Mouse (Mus musculus): Measurements from ENCODE around the gene Crtc2. TPM values are rescaled to one million over a fixed set of nuclear protein-coding genes. Genes with fewer than 3 reads are reported as not detected.

Gene Crtc2
- polyA plus RNA-seq, 2 experiments: 17.5 to 71.8 TPM

- no peak for ATAC-seq (ENCODE audit: low FRiP score, low read depth)
- DNase-seq (ENCODE audit: low spot score): no peak
- Histone ChIP-seq H3K27me3 (ENCODE audit: control insufficient read depth, insufficient read depth, low read length) (no peaks in the 10 kb centered on the region), H3K9ac (ENCODE audit: low read depth, low read length, severe bottlenecking) (no peak overlapping the region), H3K9me3 (ENCODE audit: control insufficient read depth, low read length) (no peaks in the 10 kb centered on the region), H3K36me3 (ENCODE audit: control insufficient read depth, insufficient read depth, low read length) (peaks cover 73% of the 10 kb centered on the region), H3K4me1 (ENCODE audit: control insufficient read depth, insufficient read depth, low read length) (no peaks in the 10 kb centered on the region), H3K4me2 (replicated peaks; ENCODE audit: low read depth, low read length, severe bottlenecking) (no peak overlapping the region), H3K27ac (replicated peaks; ENCODE audit: low read depth, low read length) (no peak overlapping the region), H3K4me3 (replicated peaks; ENCODE audit: low read length) (no peak overlapping the region)
- TF ChIP-seq POLR2A (IDR thresholded peaks at IDR 0.05; ENCODE audit: borderline replicate concordance, extremely low read depth, insufficient read depth, insufficient read length): no peak
- WGBS: 41% methylated on average over 16 of the region's 16 CpGs
These were observed 22.9 kb downstream of the Crtc2 start for GRCm38 (mm10) chr3:90276858-90277257.

- Histone ChIP-seq H3K4me1 (ENCODE audit: control insufficient read depth, insufficient read depth, low read length) (no peaks in the 10 kb centered on the region), H3K4me3 (replicated peaks; ENCODE audit: low read length) (no peak overlapping the region), H3K9ac (ENCODE audit: low read depth, low read length, severe bottlenecking) (no peak overlapping the region), H3K27me3 (ENCODE audit: control insufficient read depth, insufficient read depth, low read length) (no peaks in the 10 kb centered on the region), H3K9me3 (ENCODE audit: control insufficient read depth, low read length) (no peaks in the 10 kb centered on the region), H3K27ac (replicated peaks; ENCODE audit: low read depth, low read length) (no peak overlapping the region), H3K4me2 (replicated peaks; ENCODE audit: low read depth, low read length, severe bottlenecking) (no peak overlapping the region), H3K36me3 (ENCODE audit: control insufficient read depth, insufficient read depth, low read length) (peaks cover 63% of the 10 kb centered on the region)
- DNase-seq (ENCODE audit: low spot score): no peak
- WGBS: 93% methylated on average over 9 of the region's 9 CpGs
- TF ChIP-seq POLR2A (IDR thresholded peaks at IDR 0.05; ENCODE audit: borderline replicate concordance, extremely low read depth, insufficient read depth, insufficient read length): no peak
- no peak for ATAC-seq (ENCODE audit: low FRiP score, low read depth)
These were observed 23.8 kb downstream of the Crtc2 start for GRCm38 (mm10) chr3:90277793-90278192.

GRCm38 (mm10) chr3:90278211-90278610 is 24.2 kb downstream of the Crtc2 start:
- no peak for DNase-seq (ENCODE audit: low spot score)
- Histone ChIP-seq H3K4me3 (replicated peaks; ENCODE audit: low read length) (no peak overlapping the region), H3K27ac (replicated peaks; ENCODE audit: low read depth, low read length) (no peak overlapping the region), H3K9me3 (ENCODE audit: control insufficient read depth, low read length) (no peaks in the 10 kb centered on the region), H3K4me2 (replicated peaks; ENCODE audit: low read depth, low read length, severe bottlenecking) (no peak overlapping the region), H3K9ac (ENCODE audit: low read depth, low read length, severe bottlenecking) (no peak overlapping the region), H3K27me3 (ENCODE audit: control insufficient read depth, insufficient read depth, low read length) (no peaks in the 10 kb centered on the region), H3K36me3 (ENCODE audit: control insufficient read depth, insufficient read depth, low read length) (peaks cover 60% of the 10 kb centered on the region), H3K4me1 (ENCODE audit: control insufficient read depth, insufficient read depth, low read length) (no peaks in the 10 kb centered on the region)
- no peak for ATAC-seq (ENCODE audit: low FRiP score, low read depth)
- TF ChIP-seq POLR2A (IDR thresholded peaks at IDR 0.05; ENCODE audit: borderline replicate concordance, extremely low read depth, insufficient read depth, insufficient read length): no peak
- 96% methylated on average over 10 of the region's 10 CpGs for WGBS

GRCm38 (mm10) chr3:90279216-90279615 is 25.3 kb downstream of the Crtc2 start:
- H3K9ac ChIP-seq (ENCODE audit: low read depth, low read length, severe bottlenecking): no peak overlapping the region
- no peak overlapping the region for H3K4me2 ChIP-seq (replicated peaks; ENCODE audit: low read depth, low read length, severe bottlenecking)
- H3K4me1 ChIP-seq (ENCODE audit: control insufficient read depth, insufficient read depth, low read length): no peaks in the 10 kb centered on the region
- no peak for DNase-seq (ENCODE audit: low spot score)
- WGBS: 92% methylated on average over 9 of the region's 9 CpGs
- no peak for ATAC-seq (ENCODE audit: low FRiP score, low read depth)
- H3K9me3 ChIP-seq (ENCODE audit: control insufficient read depth, low read length): no peaks in the 10 kb centered on the region
- H3K27ac ChIP-seq (replicated peaks; ENCODE audit: low read depth, low read length): no peak overlapping the region
- TF ChIP-seq POLR2A (IDR thresholded peaks at IDR 0.05; ENCODE audit: borderline replicate concordance, extremely low read depth, insufficient read depth, insufficient read length): no peak
- no peak overlapping the region for H3K4me3 ChIP-seq (replicated peaks; ENCODE audit: low read length)
- H3K27me3 ChIP-seq (ENCODE audit: control insufficient read depth, insufficient read depth, low read length): no peaks in the 10 kb centered on the region
- peaks cover 50% of the 10 kb centered on the region for H3K36me3 ChIP-seq (ENCODE audit: control insufficient read depth, insufficient read depth, low read length)

- Histone ChIP-seq H3K4me2 (replicated peaks; ENCODE audit: low read depth, low read length, severe bottlenecking) (no peak overlapping the region), H3K36me3 (ENCODE audit: control insufficient read depth, insufficient read depth, low read length) (peaks cover 50% of the 10 kb centered on the region), H3K27ac (replicated peaks; ENCODE audit: low read depth, low read length) (no peak overlapping the region), H3K4me1 (ENCODE audit: control insufficient read depth, insufficient read depth, low read length) (no peaks in the 10 kb centered on the region), H3K4me3 (replicated peaks; ENCODE audit: low read length) (no peak overlapping the region), H3K9ac (ENCODE audit: low read depth, low read length, severe bottlenecking) (no peak overlapping the region), H3K27me3 (ENCODE audit: control insufficient read depth, insufficient read depth, low read length) (no peaks in the 10 kb centered on the region), H3K9me3 (ENCODE audit: control insufficient read depth, low read length) (no peaks in the 10 kb centered on the region)
- no peak for DNase-seq (ENCODE audit: low spot score)
- TF ChIP-seq POLR2A (IDR thresholded peaks at IDR 0.05; ENCODE audit: borderline replicate concordance, extremely low read depth, insufficient read depth, insufficient read length): no peak
- WGBS: 92% methylated on average over 7 of the region's 7 CpGs
- no peak for ATAC-seq (ENCODE audit: low FRiP score, low read depth)
These were observed 25.8 kb downstream of the Crtc2 start for GRCm38 (mm10) chr3:90279743-90280142.

GRCm38 (mm10) chr3:90280708-90281107 is 26.7 kb downstream of the Crtc2 start:
- TF ChIP-seq POLR2A (IDR thresholded peaks at IDR 0.05; ENCODE audit: borderline replicate concordance, extremely low read depth, insufficient read depth, insufficient read length): no peak
- Histone ChIP-seq H3K27ac (replicated peaks; ENCODE audit: low read depth, low read length) (no peak overlapping the region), H3K36me3 (ENCODE audit: control insufficient read depth, insufficient read depth, low read length) (peaks cover 43% of the 10 kb centered on the region), H3K9me3 (ENCODE audit: control insufficient read depth, low read length) (no peaks in the 10 kb centered on the region), H3K27me3 (ENCODE audit: control insufficient read depth, insufficient read depth, low read length) (no peaks in the 10 kb centered on the region), H3K4me1 (ENCODE audit: control insufficient read depth, insufficient read depth, low read length) (no peaks in the 10 kb centered on the region), H3K9ac (ENCODE audit: low read depth, low read length, severe bottlenecking) (no peak overlapping the region), H3K4me3 (replicated peaks; ENCODE audit: low read length) (no peak overlapping the region), H3K4me2 (replicated peaks; ENCODE audit: low read depth, low read length, severe bottlenecking) (no peak overlapping the region)
- ATAC-seq (ENCODE audit: low FRiP score, low read depth): no peak
- WGBS: 91% methylated on average over 9 of the region's 9 CpGs
- DNase-seq (ENCODE audit: low spot score): no peak

Measured in limb, embryonic 14.5 days (tissue).